In the genomic region with DNA sequence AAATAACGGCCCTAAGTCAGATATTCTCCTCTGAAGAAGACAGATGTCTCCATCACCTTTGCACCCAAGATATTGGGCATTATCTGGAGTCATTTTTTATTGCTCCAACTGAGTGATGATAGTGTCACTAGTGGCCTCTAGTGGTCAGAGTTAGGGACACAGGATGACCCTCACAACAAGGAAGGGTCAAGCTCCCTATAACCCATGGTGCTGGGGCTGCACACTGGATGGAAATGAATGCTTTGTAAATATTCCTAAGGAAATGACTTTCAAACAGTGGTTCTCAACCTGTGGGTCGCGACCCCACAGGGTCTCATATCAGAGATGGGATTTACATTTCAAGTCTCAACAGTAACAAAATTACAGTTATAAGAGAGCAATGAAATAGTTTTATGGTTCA, we compare ENCODE assay signal across 14 mouse cellular contexts. TPM values are rescaled to one million over a fixed set of nuclear protein-coding genes. Genes with fewer than 3 reads are reported as not detected.
DNase-seq lines count a peak whose midpoint lies in the region; ATAC-seq and TF ChIP-seq lines count a peak whose summit lies in the region.
"Had no signal": no experiment of that assay in that cellular context is flagged by ENCODE, and none has a peak within 500 bp of the region (broad histone marks: within the 10 kb centered on the region; RNA-seq: fewer than 3 reads in every experiment).

No protein-coding gene starts in this region.

- DNase-seq in hindbrain, postnatal 0 days (ENCODE audit: low spot score): no peak
- DNase-seq in hindbrain, embryonic 10.5 days (ENCODE audit: low spot score): no peak
- DNase-seq in 416B (ENCODE audit: low read depth): peak; percentile 66
- peak; percentile 25 to 51 for DNase-seq in kidney, postnatal 36 days
- no peak for DNase-seq in spleen, postnatal 10 days (ENCODE audit: low spot score in 2 of 2)
- DNase-seq: cerebellum, adult 18-20 months; left cerebral cortex, postnatal 4 days had no signal

- no peak overlapping the region for H3K9ac ChIP-seq in hindbrain, postnatal 0 days (replicated peaks; ENCODE audit: low read length)
- no peak overlapping the region for H3K9ac ChIP-seq in ES-Bruce4 (ENCODE audit: low read depth, poor library complexity, severe bottlenecking)
- H3K9ac ChIP-seq: heart, embryonic 13.5 days had no signal

- no peak overlapping the region for H3K4me2 ChIP-seq in hindbrain, postnatal 0 days (ENCODE audit: low read depth, low read length)
- H3K4me2 ChIP-seq: heart, embryonic 13.5 days had no signal

- no peaks in the 10 kb centered on the region for H3K27me3 ChIP-seq in hindbrain, postnatal 0 days (ENCODE audit: insufficient read depth, low read length)
- H3K27me3 ChIP-seq in hindbrain, embryonic 10.5 days (ENCODE audit: insufficient read depth, poor library complexity, severe bottlenecking): no peaks in the 10 kb centered on the region
- H3K27me3 ChIP-seq in ES-Bruce4 (ENCODE audit: control insufficient read depth, insufficient read depth, low read length, poor library complexity, severe bottlenecking): no peaks in the 10 kb centered on the region
- H3K27me3 ChIP-seq: heart, embryonic 13.5 days had no signal

- no peak for ATAC-seq in hindbrain, postnatal 0 days
- no peak for ATAC-seq in erythroid progenitor cell, adult 5-6 weeks (replicated peaks; ENCODE audit: low FRiP score, poor library complexity, severe bottlenecking)

- TF ChIP-seq CTCF in hindbrain, postnatal 0 days (IDR thresholded peaks at IDR 0.05; ENCODE audit: low read depth): peak; percentile 63
- TF ChIP-seq CTCF in ES-Bruce4 (IDR thresholded peaks at IDR 0.05; ENCODE audit: low read depth, low read length): peak; percentile 2

- TF ChIP-seq EP300 in ES-Bruce4 (IDR thresholded peaks at IDR 0.05; ENCODE audit: insufficient read depth, low read depth, low read length): no peak

- H3K27ac ChIP-seq in hindbrain, postnatal 0 days: no peak overlapping the region
- no peak overlapping the region for H3K27ac ChIP-seq in hindbrain, embryonic 10.5 days
- H3K27ac ChIP-seq in ES-Bruce4 (ENCODE audit: insufficient read depth, low read length): no peak overlapping the region
- H3K27ac ChIP-seq: forebrain, embryonic 10.5 days; heart, embryonic 13.5 days had no signal

- 46% methylated on average over 3 of the region's 3 CpGs for WGBS in hindbrain, postnatal 0 days
- WGBS in hindbrain, embryonic 10.5 days: 53% methylated on average over 3 of the region's 3 CpGs

- H3K4me3 ChIP-seq in hindbrain, postnatal 0 days (ENCODE audit: low read length): no peak overlapping the region
- H3K4me3 ChIP-seq in hindbrain, embryonic 10.5 days: no peak overlapping the region
- H3K4me3 ChIP-seq in ES-Bruce4 (ENCODE audit: low read depth, low read length): no peak overlapping the region
- H3K4me3 ChIP-seq: forebrain, embryonic 10.5 days; heart, embryonic 13.5 days; megakaryocyte, embryonic 14.5 days had no signal

- TF ChIP-seq POLR2A in ES-Bruce4 (IDR thresholded peaks at IDR 0.05; ENCODE audit: insufficient read depth, low read length): no peak

- H3K36me3 ChIP-seq in hindbrain, postnatal 0 days (ENCODE audit: insufficient read depth, low read length): no peaks in the 10 kb centered on the region
- H3K36me3 ChIP-seq in hindbrain, embryonic 10.5 days: no peaks in the 10 kb centered on the region
- H3K36me3 ChIP-seq in ES-Bruce4 (ENCODE audit: control insufficient read depth, insufficient read depth, low read length, poor library complexity, severe bottlenecking): no peaks in the 10 kb centered on the region
- H3K36me3 ChIP-seq: forebrain, embryonic 10.5 days; heart, embryonic 13.5 days had no signal

- H3K4me1 ChIP-seq in hindbrain, postnatal 0 days (ENCODE audit: insufficient read depth, low read length): no peaks in the 10 kb centered on the region
- peaks cover 15% of the 10 kb centered on the region for H3K4me1 ChIP-seq in hindbrain, embryonic 10.5 days (replicated peaks)
- H3K4me1 ChIP-seq in ES-Bruce4 (ENCODE audit: control insufficient read depth, insufficient read depth, low read length): no peaks in the 10 kb centered on the region

- H3K9me3 ChIP-seq in hindbrain, postnatal 0 days (ENCODE audit: low read length): no peaks in the 10 kb centered on the region
- H3K9me3 ChIP-seq in hindbrain, embryonic 10.5 days: no peaks in the 10 kb centered on the region
- H3K9me3 ChIP-seq in ES-Bruce4 (replicated peaks; ENCODE audit: control insufficient read depth, insufficient read depth, low read length, poor library complexity, severe bottlenecking): no peaks in the 10 kb centered on the region
- H3K9me3 ChIP-seq: forebrain, embryonic 10.5 days; heart, embryonic 13.5 days had no signal

RNA-seq across cellular contexts. Expression of gene Cldn14, which starts 31.7 kb away (rescaled TPM):
- 1.0 TPM in 1 of 2 replicates, not detected in the other for total RNA-seq in hindbrain, postnatal 0 days (2014; rRNA removed)
- 0.23 and 0.28 TPM in 2 replicates for polyA plus RNA-seq in hindbrain, postnatal 0 days (2015; fragmentation: Nextera tagmentation; extraction: Ambion mirVana)
- not detected in 2 replicates for polyA plus RNA-seq in hindbrain, embryonic 10.5 days (2016; fragmentation: Nextera tagmentation; extraction: Ambion mirVana)
- polyA plus RNA-seq in ES-Bruce4 (2011; ENCODE audit: insufficient read depth, insufficient read length, low read depth, missing spikeins): 0.42 TPM in 1 of 2 replicates, not detected in the other
- not detected in 2 replicates for total RNA-seq in erythroid progenitor cell, adult 5-6 weeks (2015; ENCODE audit: low replicate concordance)
- total RNA-seq in erythroid progenitor cell, adult 5-6 weeks (2017; ENCODE audit: low replicate concordance): not detected in 2 replicates
- total RNA-seq: left cerebral cortex, postnatal 4 days had no signal
- polyA plus RNA-seq: forebrain, embryonic 10.5 days; heart, embryonic 13.5 days; neural tube, embryonic 14.5 days; urinary bladder, adult 2 months had no signal

Comparison
In these comparisons a context has a peak if more than half of its experiments do, and no peak if none do; other contexts are left out.
1. DNase-seq: peak in 416B (single experiment) and kidney, postnatal 36 days (2 of 2); none in hindbrain, postnatal 0 days (single experiment), hindbrain, embryonic 10.5 days (single experiment) and spleen, postnatal 10 days (0 of 2).